In genomic region chr11:118201833-118202409, GRCm38 (mm10) we compare ENCODE assay signal across 8 mouse cellular contexts. TPM values are rescaled to one million over a fixed set of nuclear protein-coding genes. Genes with fewer than 3 reads are reported as not detected.
DNase-seq lines count a peak whose midpoint lies in the region; ATAC-seq and TF ChIP-seq lines count a peak whose summit lies in the region.

No protein-coding gene starts in this region.

- TF ChIP-seq CTCF in liver, embryonic 14.5 days (IDR thresholded peaks at IDR 0.05; ENCODE audit: low read depth): no peak

- intact Hi-C loops in heart, postnatal 10 days (cut with DNase I): no loop called here

- H3K4me1 ChIP-seq in ES-E14 (ENCODE audit: control insufficient read depth in 2 of 2, insufficient read depth in 2 of 2, low read length in 2 of 2, poor library complexity in 1 of 2): peaks cover 0 to 13% of the 10 kb centered on the region in 2 experiments; a peak in 2 of 4 replicates
- peaks cover 79% of the 10 kb centered on the region for H3K4me1 ChIP-seq in hindbrain, embryonic 10.5 days (replicated peaks)
- H3K4me1 ChIP-seq in liver, embryonic 14.5 days (replicated peaks; ENCODE audit: control insufficient read depth in 2 of 2, insufficient read depth in 2 of 2, low read length in 1 of 2): peaks cover 5 to 13% of the 10 kb centered on the region in 2 experiments; a peak in 3 of 4 replicates

- no peaks in the 10 kb centered on the region for H3K36me3 ChIP-seq in ES-E14 (ENCODE audit: control insufficient read depth, insufficient read depth, low read length, poor library complexity, severe bottlenecking)
- no peaks in the 10 kb centered on the region for H3K36me3 ChIP-seq in hindbrain, embryonic 10.5 days
- no peaks in the 10 kb centered on the region for H3K36me3 ChIP-seq in liver, embryonic 14.5 days (replicated peaks; ENCODE audit: control insufficient read depth, insufficient read depth, low read depth)

- H3K4me2 ChIP-seq in liver, embryonic 14.5 days (ENCODE audit: low read depth): peak overlapping the region; percentile 38

- peak; percentile 92 for DNase-seq in heart, adult 11 months
- no peak for DNase-seq in heart, postnatal 10 days
- DNase-seq in ES-E14 (ENCODE audit: low read depth, low spot score): no peak
- no peak for DNase-seq in hindbrain, embryonic 10.5 days (ENCODE audit: low spot score)
- DNase-seq in liver, embryonic 14.5 days (ENCODE audit: low read depth in 3 of 3, low spot score in 3 of 3): no peak
- DNase-seq in urinary bladder, adult 18-20 months (ENCODE audit: low spot score in 2 of 2): no peak
- DNase-seq in right cerebral cortex, adult 18-20 months: no peak

- no peak overlapping the region for H3K27ac ChIP-seq in ES-E14 (ENCODE audit: insufficient read depth, low read depth, low read length, poor library complexity, severe bottlenecking)
- H3K27ac ChIP-seq in hindbrain, embryonic 10.5 days: peak overlapping the region; percentile 93
- H3K27ac ChIP-seq in liver, embryonic 14.5 days: no peak overlapping the region

- no peak for TF ChIP-seq EP300 in liver, embryonic 14.5 days (IDR thresholded peaks at IDR 0.05; ENCODE audit: low read depth)

- no peak for ATAC-seq in liver, embryonic 14.5 days (ENCODE audit: insufficient read depth)
- ATAC-seq in activated CD4-positive, CD25-positive, alpha-beta regulatory T cell, adult 4 months: no peak

- peak overlapping the region; percentile 70 for H3K9ac ChIP-seq in ES-E14 (ENCODE audit: insufficient read depth, low read depth, low read length, poor library complexity, severe bottlenecking)
- no peak overlapping the region for H3K9ac ChIP-seq in liver, embryonic 14.5 days (replicated peaks)

- in situ Hi-C loops in ES-E14 (cut with MboI; ENCODE audit: low sequenced_read_pairs in 2 of 2, unreplicated experiment in 2 of 2): no loop called here

- peak overlapping the region; percentile 58 to 63 for H3K4me3 ChIP-seq in ES-E14 (ENCODE audit: insufficient read depth in 1 of 2, low read depth in 1 of 2, low read length in 2 of 2, poor library complexity in 1 of 2, severe bottlenecking in 1 of 2)
- H3K4me3 ChIP-seq in hindbrain, embryonic 10.5 days: peak overlapping the region; percentile 58
- no peak overlapping the region for H3K4me3 ChIP-seq in liver, embryonic 14.5 days (ENCODE audit: insufficient read depth in 1 of 2, low read depth in 2 of 2, low read length in 2 of 2)

- H3K27me3 ChIP-seq in hindbrain, embryonic 10.5 days (ENCODE audit: insufficient read depth, poor library complexity, severe bottlenecking): no peaks in the 10 kb centered on the region
- no peaks in the 10 kb centered on the region for H3K27me3 ChIP-seq in liver, embryonic 14.5 days (ENCODE audit: control insufficient read depth, insufficient read depth, low read length)

- WGBS in hindbrain, embryonic 10.5 days: 13% methylated on average over 9 of the region's 9 CpGs
- WGBS in liver, embryonic 14.5 days (ENCODE audit: insufficient replicate concordance): 41% methylated on average over 9 of the region's 9 CpGs

- H3K9me3 ChIP-seq in ES-E14 (ENCODE audit: control insufficient read depth, insufficient read depth, low read depth, low read length): no peaks in the 10 kb centered on the region
- no peaks in the 10 kb centered on the region for H3K9me3 ChIP-seq in hindbrain, embryonic 10.5 days
- no peaks in the 10 kb centered on the region for H3K9me3 ChIP-seq in liver, embryonic 14.5 days (ENCODE audit: control insufficient read depth, low read length)

TF ChIP-seq in ES-E14, 5 proteins besides CTCF, POLR2A, EP300 and RAD21:
- TF ChIP-seq MAFK (IDR thresholded peaks at IDR 0.05; ENCODE audit: insufficient read depth, low read depth, low read length): no peak
- no peak for TF ChIP-seq ZNF384 (IDR thresholded peaks at IDR 0.05; ENCODE audit: low read depth, low read length)
- no peak for TF ChIP-seq CHD2 (IDR thresholded peaks at IDR 0.05; ENCODE audit: low read depth, low read length)
- no peak for TF ChIP-seq ZC3H11A (IDR thresholded peaks at IDR 0.05; ENCODE audit: borderline replicate concordance, low read depth, low read length)
- TF ChIP-seq HCFC1 (IDR thresholded peaks at IDR 0.05; ENCODE audit: borderline replicate concordance, insufficient read depth, low read length): no peak

RNA-seq across cellular contexts. Expression of gene Cyth1, which starts 46.5 kb away (rescaled TPM):
- 10 to 100 TPM; 51.2 to 59.7 TPM for total RNA-seq in heart, postnatal 10 days (2021)
- total RNA-seq in ES-E14 (2012; rRNA removed): 3.8 and 6.3 TPM in 2 replicates
- 13.9 and 23.0 TPM in 2 replicates for polyA plus RNA-seq in hindbrain, embryonic 10.5 days (2016; fragmentation: Nextera tagmentation; extraction: Ambion mirVana)
- polyA plus RNA-seq in liver, embryonic 14.5 days (2012; rRNA removed): 2.1 and 2.7 TPM in 2 replicates
- 1.7 and 1.9 TPM in 2 replicates for polyA plus RNA-seq in liver, embryonic 14.5 days (2014; fragmentation: Nextera tagmentation; extraction: Ambion mirVana)
- 10 to 100 TPM; 50.1 to 73.2 TPM for polyA plus RNA-seq in activated CD4-positive, CD25-positive, alpha-beta regulatory T cell, adult 4 months (2017; shearing (Covaris generic))

Comparison
In these comparisons a context has a peak if more than half of its experiments do, and no peak if none do; other contexts are left out.
1. H3K4me3 ChIP-seq: peak in ES-E14 (2 of 2) and hindbrain, embryonic 10.5 days (single experiment); none in liver, embryonic 14.5 days (0 of 2).